Mouse (Mus musculus) stomach, embryonic 15.5 days (tissue): ENCODE data around the gene Hps1. TPM values are rescaled to one million over a fixed set of nuclear protein-coding genes. Genes with fewer than 3 reads are reported as not detected.

Experiments used
- ATAC-seq: fragments of 200-750 bp; cut with Nextera tagmentation; 2 replicates; pipeline ENCODE4 v1.8.0; 2017; ENCODE audit warnings: low read depth, moderate number of reproducible peaks, moderate TSS enrichment; ENCODE audit not compliant: insufficient read depth, low FRiP score
- H3K27ac ChIP-seq: fragments of 300-500 bp; sonication (generic); 2 replicates; pipeline ENCODE4 v1.5.1; 2015; ENCODE audit warnings: mild to moderate bottlenecking, inconsistent platforms
- H3K27me3 ChIP-seq: fragments of 300-500 bp; sonication (generic); replicated peaks from 2 replicates; pipeline ENCODE4 v1.6.1; 2015; ENCODE audit warnings: inconsistent platforms
- H3K36me3 ChIP-seq: fragments of 300-500 bp; sonication (generic); 2 replicates; pipeline ENCODE4 v1.6.1; 2015; ENCODE audit warnings: inconsistent platforms
- H3K4me1 ChIP-seq: fragments of 300-500 bp; sonication (generic); 2 replicates; pipeline ENCODE4 v1.6.1; 2015; ENCODE audit warnings: inconsistent platforms
- H3K4me2 ChIP-seq: fragments of 300-500 bp; sonication (generic); 2 replicates; pipeline ENCODE4 v1.6.1; 2015; ENCODE audit warnings: mild to moderate bottlenecking, inconsistent platforms
- H3K4me3 ChIP-seq: fragments of 300-500 bp; sonication (generic); replicated peaks from 2 replicates; pipeline ENCODE4 v1.5.1; 2015; ENCODE audit warnings: inconsistent platforms
- H3K9ac ChIP-seq: fragments of 300-500 bp; sonication (generic); 2 replicates; pipeline ENCODE4 v1.6.1; 2015; ENCODE audit warnings: inconsistent platforms
- H3K9me3 ChIP-seq: fragments of 300-500 bp; sonication (generic); 2 replicates; pipeline ENCODE4 v1.6.1; 2016; ENCODE audit warnings: inconsistent platforms
- WGBS: fragments of 180-500 bp; shearing (Covaris S2); methylation state at CpG from one replicate; pipeline ENCODE4 v1.1.7; 2015; 5-methylcytosine and 5-hydroxymethylcytosine counted together
- polyA plus RNA-seq: library from polyadenylated mRNA; unstranded; fragments of >200 nt; fragmentation: Nextera tagmentation; extraction: Ambion mirVana; gene quantifications from 2 replicates; pipeline ENCODE4 v1.2.1, GENCODE M21; 2015

Hps1 gene
- polyA plus RNA-seq, 1 experiment from 2014 or later, result 18.0 TPM

DNA sequence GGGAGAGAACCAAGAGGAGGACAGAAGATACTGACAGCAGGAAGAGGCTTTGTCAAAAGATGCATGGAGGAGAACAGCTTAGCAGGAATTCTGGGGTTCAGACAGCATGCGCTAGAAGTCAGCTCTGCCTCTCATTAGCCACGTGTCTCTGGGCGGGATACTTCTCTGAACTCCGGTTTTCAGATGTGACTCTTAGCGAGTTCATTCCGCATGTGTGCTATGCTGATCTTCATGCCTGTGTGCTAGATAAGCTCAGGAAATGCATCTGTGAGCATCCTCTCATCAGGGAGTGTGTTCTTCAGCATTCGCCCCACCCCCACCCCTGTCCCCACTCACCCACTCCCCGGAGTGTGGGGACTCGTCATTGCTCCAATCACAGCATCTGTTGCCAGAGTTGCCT lies 42.0 kb downstream of the Hps1 start:
- 76% methylated on average over 9 of the region's 9 CpGs for WGBS
- H3K4me1 ChIP-seq, result peaks cover 3% of the 10 kb centered on the region; the same call in 1 of the 2 replicates
- no peak overlapping the region for H3K4me3 ChIP-seq
- no peaks in the 10 kb centered on the region for H3K9me3 ChIP-seq
- H3K36me3 ChIP-seq, result no peaks in the 10 kb centered on the region
- H3K9ac ChIP-seq, result no peak overlapping the region
- H3K4me2 ChIP-seq, result no peak overlapping the region
- no peak for ATAC-seq
- no peaks in the 10 kb centered on the region for H3K27me3 ChIP-seq
- no peak overlapping the region for H3K27ac ChIP-seq

DNA sequence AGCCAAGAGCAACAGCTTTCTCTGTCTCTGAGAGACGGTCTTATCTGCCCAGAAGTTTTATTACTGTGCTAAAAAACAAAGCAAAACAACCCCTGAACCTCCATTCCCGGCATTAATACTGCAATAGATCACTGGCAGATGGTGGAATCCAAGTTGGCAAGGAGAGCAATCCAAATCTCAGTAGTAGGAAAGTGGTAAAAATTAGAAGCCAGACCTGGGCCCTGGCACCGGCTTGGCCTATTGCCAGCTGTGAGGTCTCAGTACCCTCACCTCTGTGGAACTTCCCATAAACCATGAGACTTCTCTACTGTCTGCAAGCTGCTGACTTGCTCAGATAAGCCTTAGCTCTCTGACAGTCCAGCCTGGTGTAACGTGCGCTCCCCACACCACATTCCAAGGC lies 44.8 kb downstream of the Hps1 start:
- H3K9me3 ChIP-seq, result no peaks in the 10 kb centered on the region
- H3K4me3 ChIP-seq, result no peak overlapping the region
- no peak overlapping the region for H3K9ac ChIP-seq
- no peak overlapping the region for H3K27ac ChIP-seq
- H3K36me3 ChIP-seq, result no peaks in the 10 kb centered on the region
- no peaks in the 10 kb centered on the region for H3K4me1 ChIP-seq
- ATAC-seq, result no peak
- no peak overlapping the region for H3K4me2 ChIP-seq
- 73% methylated on average over 5 of the region's 5 CpGs for WGBS
- H3K27me3 ChIP-seq, result no peaks in the 10 kb centered on the region

DNA sequence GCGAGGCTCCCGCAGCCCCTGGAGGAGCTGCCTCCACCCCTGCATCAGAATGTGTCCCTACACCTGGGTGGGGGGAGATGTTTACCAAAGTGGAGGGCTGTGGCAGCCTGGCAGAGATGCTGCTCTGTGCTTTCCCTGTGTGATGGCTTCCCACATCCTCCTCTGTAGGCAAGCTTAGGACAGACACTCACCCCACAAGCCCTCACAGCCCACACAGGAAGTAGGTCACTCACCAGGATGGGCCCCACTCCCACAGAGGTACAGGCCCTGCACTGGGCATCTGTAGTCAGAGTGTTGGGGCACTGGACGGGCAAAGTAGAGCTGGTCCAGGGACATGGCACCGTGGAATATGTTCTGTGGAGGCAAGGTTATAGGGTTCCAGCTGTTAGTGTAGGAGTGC lies 52.4 kb downstream of the Hps1 start:
- Histone ChIP-seq H3K4me3 (no peak overlapping the region), H3K9ac (no peak overlapping the region), H3K4me2 (no peak overlapping the region), H3K27ac (no peak overlapping the region), H3K9me3 (no peaks in the 10 kb centered on the region), H3K4me1 (peaks cover 1% of the 10 kb centered on the region; the same call in 1 of the 2 replicates), H3K36me3 (no peaks in the 10 kb centered on the region), H3K27me3 (no peaks in the 10 kb centered on the region)
- 75% methylated on average over 4 of the region's 4 CpGs for WGBS
- ATAC-seq, result no peak

DNA sequence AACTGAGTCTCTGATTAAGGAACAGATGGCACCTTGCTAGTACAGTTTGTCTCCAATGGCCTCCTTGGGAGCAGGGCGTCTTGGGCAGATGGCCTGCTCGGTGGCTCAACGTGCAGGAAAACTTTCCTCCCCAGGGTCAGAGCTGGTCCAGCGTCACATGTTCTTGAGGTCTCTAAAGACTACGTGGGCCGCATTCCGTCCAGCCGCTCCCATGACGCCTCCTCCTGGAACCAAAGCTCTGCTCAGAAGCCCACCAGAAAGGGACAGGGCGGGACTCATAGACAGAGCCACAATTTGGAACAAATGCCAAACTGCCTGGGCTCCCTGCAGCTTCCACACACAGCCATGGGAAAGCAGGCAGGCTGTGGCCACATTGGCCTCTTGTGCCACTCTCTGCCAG lies 53.0 kb downstream of the Hps1 start:
- ATAC-seq, result no peak
- Histone ChIP-seq H3K9me3 (no peaks in the 10 kb centered on the region), H3K27me3 (no peaks in the 10 kb centered on the region), H3K4me1 (peaks cover 3% of the 10 kb centered on the region; the same call in 1 of the 2 replicates), H3K36me3 (no peaks in the 10 kb centered on the region), H3K27ac (no peak overlapping the region), H3K4me3 (no peak overlapping the region), H3K4me2 (no peak overlapping the region), H3K9ac (no peak overlapping the region)
- WGBS, result 92% methylated on average over 10 of the region's 10 CpGs

DNA sequence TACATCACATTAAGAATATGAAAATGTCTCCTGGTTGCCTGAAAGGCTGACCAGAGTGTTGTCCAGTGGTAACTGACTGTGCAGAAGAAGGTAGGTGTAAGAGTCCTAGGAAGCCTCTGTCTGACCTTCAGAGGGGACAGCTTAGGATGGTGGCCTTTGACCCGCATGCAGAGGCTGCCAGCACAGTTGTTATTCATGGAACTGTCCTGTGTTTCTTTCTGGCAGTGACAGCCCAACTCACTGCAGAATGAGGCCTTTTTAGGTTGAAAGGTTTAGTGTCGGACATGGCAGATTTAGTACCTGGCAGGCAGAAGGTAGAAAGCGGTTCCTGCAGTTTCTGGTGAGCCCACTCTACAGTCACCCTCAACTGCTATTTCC lies 53.8 kb downstream of the Hps1 start:
- no peak overlapping the region for H3K4me3 ChIP-seq
- H3K4me1 ChIP-seq, result peaks cover 3% of the 10 kb centered on the region; the same call in 1 of the 2 replicates
- H3K9ac ChIP-seq, result no peak overlapping the region
- no peak for ATAC-seq
- no peak overlapping the region for H3K27ac ChIP-seq
- no peaks in the 10 kb centered on the region for H3K9me3 ChIP-seq
- H3K27me3 ChIP-seq, result no peaks in the 10 kb centered on the region
- H3K36me3 ChIP-seq, result no peaks in the 10 kb centered on the region
- 85% methylated on average over 3 of the region's 3 CpGs for WGBS
- H3K4me2 ChIP-seq, result no peak overlapping the region

DNA sequence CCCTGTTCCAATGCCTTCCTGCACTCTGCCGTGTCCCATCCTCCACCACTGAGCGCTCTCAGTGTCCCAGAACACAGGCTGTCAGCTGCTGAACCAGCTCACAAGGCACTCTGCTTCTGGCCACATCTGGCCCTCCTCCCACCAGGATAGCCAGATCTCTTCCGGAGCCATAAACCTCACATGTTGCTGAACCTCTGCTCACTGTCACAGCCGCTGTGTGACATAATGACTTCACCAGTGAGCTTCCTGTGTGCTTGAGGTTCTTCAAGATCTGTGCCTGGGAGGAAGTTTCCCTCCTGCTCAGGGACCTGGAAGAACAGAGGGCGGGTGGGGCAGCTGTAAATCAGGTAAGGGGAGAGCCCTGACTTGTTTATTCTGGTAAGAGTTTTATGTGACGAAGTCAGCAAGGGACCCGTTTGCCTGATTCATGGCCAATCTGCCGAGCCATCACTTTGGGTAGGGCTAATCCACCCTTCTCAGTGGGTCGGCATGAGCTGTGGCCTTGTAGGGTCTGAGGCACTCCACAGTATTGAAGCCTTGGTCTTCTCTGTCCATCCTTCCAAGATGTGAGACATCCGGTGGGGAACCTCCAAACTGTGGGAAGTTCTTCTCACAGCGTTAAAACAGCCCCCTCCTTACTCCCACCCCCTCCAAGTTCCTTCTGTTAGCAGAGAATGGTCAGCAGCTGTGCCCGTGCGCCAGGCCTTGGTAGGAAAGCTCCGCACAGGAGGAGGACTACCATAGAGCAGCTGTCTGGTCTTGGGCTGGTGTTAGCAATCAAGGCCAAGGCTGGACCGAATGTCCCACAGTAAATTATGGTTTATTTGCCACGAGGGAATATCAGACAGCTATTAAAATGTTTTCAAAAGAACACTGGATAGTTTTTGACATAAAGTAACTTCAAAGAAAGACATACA lies 54.5 kb downstream of the Hps1 start:
- Histone ChIP-seq H3K9ac (no peak overlapping the region), H3K4me2 (no peak overlapping the region), H3K36me3 (no peaks in the 10 kb centered on the region), H3K4me1 (peaks cover 3% of the 10 kb centered on the region; the same call in 1 of the 2 replicates), H3K27me3 (no peaks in the 10 kb centered on the region), H3K4me3 (no peak overlapping the region), H3K9me3 (no peaks in the 10 kb centered on the region), H3K27ac (no peak overlapping the region)
- ATAC-seq, result no peak
- 47% methylated on average over 16 of the region's 16 CpGs for WGBS

DNA sequence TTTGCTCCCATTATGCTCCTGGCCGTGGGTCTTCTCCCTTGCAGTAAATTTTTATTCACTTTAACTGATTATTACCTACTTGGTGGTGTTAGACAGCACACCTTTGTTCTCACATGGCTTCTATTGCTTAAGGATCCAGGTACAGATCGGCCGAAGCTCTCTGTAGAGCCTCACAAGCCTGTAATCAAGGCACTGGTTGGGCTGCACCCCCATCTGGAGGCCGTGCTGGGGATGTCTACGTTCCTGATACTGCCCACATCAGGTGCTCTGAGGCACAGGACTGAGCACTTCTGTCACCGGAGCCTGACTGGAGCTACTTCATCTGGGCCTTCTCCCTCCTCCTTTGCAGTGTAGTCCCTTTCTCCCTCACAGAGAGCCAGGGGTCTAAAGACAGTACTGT lies 56.5 kb downstream of the Hps1 start:
- ATAC-seq, result no peak
- Histone ChIP-seq H3K9me3 (no peaks in the 10 kb centered on the region), H3K4me2 (no peak overlapping the region), H3K36me3 (no peaks in the 10 kb centered on the region), H3K27ac (no peak overlapping the region), H3K4me3 (no peak overlapping the region), H3K4me1 (peaks cover 3% of the 10 kb centered on the region; the same call in 1 of the 2 replicates), H3K27me3 (no peaks in the 10 kb centered on the region), H3K9ac (no peak overlapping the region)
- WGBS, result 68% methylated on average over 6 of the region's 6 CpGs

DNA sequence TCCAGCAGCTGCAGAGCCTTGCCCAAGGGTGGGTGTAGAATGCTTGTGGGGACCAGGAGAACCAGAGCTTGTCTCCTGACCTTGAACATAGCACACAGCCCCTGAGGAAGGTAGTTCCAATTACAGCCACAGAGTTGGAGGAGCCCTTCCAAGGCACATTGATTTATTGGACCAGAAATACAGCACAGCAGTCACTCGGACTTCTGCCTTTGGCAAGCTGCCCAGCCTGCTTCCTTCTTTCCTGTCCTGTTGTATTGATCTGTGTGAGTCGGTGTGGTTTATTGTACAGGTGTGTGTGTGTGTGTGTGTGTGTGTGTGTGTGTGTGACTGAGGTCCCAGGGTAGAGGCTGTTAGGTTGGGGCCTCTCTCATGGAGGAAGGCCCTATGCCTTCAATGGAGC lies 57.3 kb downstream of the Hps1 start:
- Histone ChIP-seq H3K4me2 (no peak overlapping the region), H3K4me1 (peaks cover 3% of the 10 kb centered on the region; the same call in 1 of the 2 replicates), H3K36me3 (no peaks in the 10 kb centered on the region), H3K27ac (no peak overlapping the region), H3K27me3 (no peaks in the 10 kb centered on the region), H3K9me3 (no peaks in the 10 kb centered on the region), H3K9ac (no peak overlapping the region), H3K4me3 (no peak overlapping the region)
- 8% methylated on average over 2 of the region's 2 CpGs for WGBS
- ATAC-seq, result peak; percentile 44; the same call in 1 of the 2 replicates

DNA sequence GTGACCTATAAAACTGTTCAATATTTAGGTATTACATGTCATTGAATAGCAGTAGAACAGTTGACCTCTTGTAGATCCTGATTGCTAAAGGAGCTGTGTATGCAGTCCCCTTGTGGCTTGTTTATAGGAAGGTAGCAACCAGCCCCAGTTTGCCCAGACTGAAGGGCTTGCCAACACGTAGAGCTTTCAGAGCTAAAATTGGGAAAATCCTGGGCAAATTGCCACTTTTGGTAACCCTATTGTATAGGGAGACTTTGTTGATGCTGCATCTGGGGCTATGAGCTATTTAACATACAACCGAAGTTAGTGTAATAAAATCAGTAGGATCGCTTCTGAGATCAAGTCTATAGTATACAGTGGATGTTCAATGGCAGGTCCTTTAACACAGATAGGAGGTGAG lies 61.7 kb downstream of the Hps1 start:
- no peak overlapping the region for H3K27ac ChIP-seq
- 0 out of 2 replicates have a peak, but pooled peaks cover 3% of the 10 kb centered on the region for H3K4me1 ChIP-seq
- no peak overlapping the region for H3K4me3 ChIP-seq
- no peaks in the 10 kb centered on the region for H3K27me3 ChIP-seq
- H3K4me2 ChIP-seq, result no peak overlapping the region
- no peak overlapping the region for H3K9ac ChIP-seq
- H3K9me3 ChIP-seq, result no peaks in the 10 kb centered on the region
- 75% methylated on average over 3 of the region's 3 CpGs for WGBS
- no peaks in the 10 kb centered on the region for H3K36me3 ChIP-seq
- no peak for ATAC-seq

DNA sequence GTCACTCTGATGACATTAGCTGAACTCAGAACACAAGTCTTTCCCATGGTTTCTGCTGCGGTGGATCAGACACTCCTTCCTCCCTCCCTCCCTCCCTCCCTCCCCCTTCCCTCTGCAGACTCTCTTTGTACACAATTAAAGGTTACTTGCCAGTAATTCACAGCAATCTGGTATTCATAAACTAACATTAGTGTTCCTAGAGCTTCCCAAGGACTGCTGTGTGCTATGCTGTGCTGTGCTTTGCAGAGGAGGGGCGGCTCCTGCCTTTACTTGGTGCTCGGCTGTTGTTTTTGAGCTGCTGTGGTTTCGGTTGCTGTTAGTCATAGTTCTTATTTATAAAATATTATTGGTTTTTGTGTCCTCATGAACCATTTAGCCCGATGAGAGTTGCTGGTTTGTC lies 62.1 kb downstream of the Hps1 start:
- 62% methylated on average over 5 of the region's 5 CpGs for WGBS
- Histone ChIP-seq H3K27ac (no peak overlapping the region), H3K36me3 (no peaks in the 10 kb centered on the region), H3K9me3 (no peaks in the 10 kb centered on the region), H3K4me3 (no peak overlapping the region), H3K4me2 (no peak overlapping the region), H3K9ac (no peak overlapping the region), H3K4me1 (0 out of 2 replicates have a peak, but pooled peaks cover 3% of the 10 kb centered on the region), H3K27me3 (no peaks in the 10 kb centered on the region)
- ATAC-seq, result no peak

DNA sequence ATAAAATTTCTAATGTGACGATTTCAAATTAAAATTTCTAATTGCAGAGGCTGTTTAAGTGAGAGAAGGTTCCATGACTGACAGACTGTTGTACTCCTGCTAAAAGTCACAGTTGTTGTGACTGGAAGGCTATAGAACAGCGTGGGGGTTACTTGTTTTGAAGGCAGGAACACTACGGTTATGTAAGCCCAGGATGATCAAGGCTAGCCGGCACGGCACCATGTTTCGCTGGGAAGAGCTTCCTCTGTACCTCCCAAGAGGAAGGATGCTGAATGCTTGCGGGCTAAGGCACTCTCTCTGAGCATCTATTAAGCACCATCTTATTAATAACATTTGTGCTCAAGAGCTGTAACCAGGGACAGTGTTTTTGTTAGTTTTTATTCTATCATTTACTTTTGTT lies 63.3 kb downstream of the Hps1 start:
- no peak overlapping the region for H3K4me2 ChIP-seq
- H3K9ac ChIP-seq, result no peak overlapping the region
- no peaks in the 10 kb centered on the region for H3K9me3 ChIP-seq
- H3K27me3 ChIP-seq, result no peaks in the 10 kb centered on the region
- no peaks in the 10 kb centered on the region for H3K36me3 ChIP-seq
- no peaks in the 10 kb centered on the region for H3K4me1 ChIP-seq
- H3K4me3 ChIP-seq, result no peak overlapping the region
- H3K27ac ChIP-seq, result no peak overlapping the region
- 67% methylated on average over 7 of the region's 7 CpGs for WGBS
- no peak for ATAC-seq

DNA sequence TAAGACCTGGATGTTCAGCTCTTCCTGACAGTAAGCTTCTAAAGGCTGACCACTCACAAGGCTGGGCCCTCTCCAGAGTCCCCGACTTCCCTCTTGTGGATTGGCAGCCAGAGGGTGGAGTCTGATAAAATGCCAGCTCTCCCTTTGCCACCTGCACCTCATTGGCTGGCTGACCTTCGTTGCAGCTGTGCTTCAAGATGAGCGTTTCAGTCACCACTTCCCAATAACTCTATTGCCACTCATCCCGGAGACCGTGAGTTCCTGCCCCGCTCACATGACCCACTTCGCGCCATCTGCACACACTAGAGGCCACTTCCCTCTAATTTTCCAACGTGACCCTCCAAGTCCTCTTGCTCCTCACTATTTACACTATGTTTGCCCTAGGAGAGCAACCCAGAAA lies 66.0 kb downstream of the Hps1 start:
- no peak for ATAC-seq
- no peak overlapping the region for H3K4me3 ChIP-seq
- H3K4me2 ChIP-seq, result no peak overlapping the region
- no peaks in the 10 kb centered on the region for H3K27me3 ChIP-seq
- WGBS, result 77% methylated on average over 9 of the region's 9 CpGs
- H3K27ac ChIP-seq, result no peak overlapping the region
- no peaks in the 10 kb centered on the region for H3K36me3 ChIP-seq
- no peaks in the 10 kb centered on the region for H3K4me1 ChIP-seq
- H3K9ac ChIP-seq, result no peak overlapping the region
- H3K9me3 ChIP-seq, result no peaks in the 10 kb centered on the region
